Mouse (Mus musculus) large intestine, adult 2 months (tissue): ENCODE measurements around the gene Nptx1. TPM values are rescaled to one million over a fixed set of nuclear protein-coding genes. Genes with fewer than 3 reads are reported as not detected.

Experiments
- DNase-seq: peaks from one replicate; pipeline ENCODE4 v3.0.0-alpha.2; 2012; ENCODE audit warnings: low read depth, low spot score
- WGBS: fragments of 180-500 bp; shearing (Covaris S2); methylation state at CpG from one replicate; pipeline ENCODE4 v1.1.7; 2018; 5-methylcytosine and 5-hydroxymethylcytosine counted together
- polyA plus RNA-seq: library from polyadenylated mRNA; depleted of rRNA; stranded (reverse); fragments of >200 nt; gene quantifications from 2 replicates; pipeline ENCODE4 v1.2.3, GENCODE M21; 2012; rRNA removed

Nptx1 gene
- polyA plus RNA-seq, 1 experiment = 0.62 TPM

- WGBS = 79% methylated on average over 4 of the region's 4 CpGs
- DNase-seq = no peak
Observed at GRCm38 (mm10) chr11:119506386-119506785, 41.2 kb downstream of the Nptx1 start.

- no peak for DNase-seq
Observed at GRCm38 (mm10) chr11:119503675-119504074, 43.9 kb downstream of the Nptx1 start.

GRCm38 (mm10) chr11:119500011-119500410, 47.5 kb downstream of the Nptx1 start:
- no peak for DNase-seq
- WGBS = 83% methylated on average over 2 of the region's 2 CpGs

- WGBS = 94% methylated on average over 4 of the region's 4 CpGs
- DNase-seq = no peak
Observed at GRCm38 (mm10) chr11:119499297-119499696, 48.3 kb downstream of the Nptx1 start.

GRCm38 (mm10) chr11:119497451-119497850, 50.1 kb downstream of the Nptx1 start:
- DNase-seq = no peak
- 73% methylated on average over 4 of the region's 4 CpGs for WGBS

- WGBS = 80% methylated on average over 5 of the region's 5 CpGs
- DNase-seq = no peak
Observed at GRCm38 (mm10) chr11:119496147-119496546, 51.4 kb downstream of the Nptx1 start.

GRCm38 (mm10) chr11:119493516-119493915, 54.0 kb downstream of the Nptx1 start:
- no peak for DNase-seq
- WGBS = 31% methylated on average over 4 of the region's 4 CpGs

GRCm38 (mm10) chr11:119492830-119493229, 54.7 kb downstream of the Nptx1 start:
- 86% methylated on average over 6 of the region's 6 CpGs for WGBS
- no peak for DNase-seq

GRCm38 (mm10) chr11:119491690-119492087, 55.9 kb downstream of the Nptx1 start:
- DNase-seq = no peak
- under 1% methylated on average over 27 of the region's 27 CpGs for WGBS

GRCm38 (mm10) chr11:119490861-119491689, 56.5 kb downstream of the Nptx1 start, which contains the start of gene Endov:
Endov (plus strand) TSS chr11:119491347.
- 1% methylated on average over 66 of the region's 66 CpGs for WGBS

More at GRCm38 (mm10) chr11:119490861-119491689, 56.5 kb downstream of the Nptx1 start, which contains the start of gene Endov:
- peak; percentile 92 for DNase-seq

Other genes with a start within 250 kb of the Nptx1 start
- gene Eif4a3, start 247.7 kb downstream of the Nptx1 start, polyA plus RNA-seq = 107 and 109 TPM in 2 replicates
- 8.7 and 11.9 TPM in 2 replicates for gene Card14, start 240.0 kb downstream of the Nptx1 start, polyA plus RNA-seq
- gene Sgsh, start 192.2 kb downstream of the Nptx1 start, polyA plus RNA-seq = 11.9 and 17.6 TPM in 2 replicates
- gene Slc26a11, start 192.2 kb downstream of the Nptx1 start, polyA plus RNA-seq = 8.0 and 16.1 TPM in 2 replicates
- 25.4 and 46.4 TPM in 2 replicates for gene Rnf213, start 154.7 kb downstream of the Nptx1 start, polyA plus RNA-seq
- gene Endov, start 56.4 kb downstream of the Nptx1 start, polyA plus RNA-seq = 16.0 and 18.2 TPM in 2 replicates
- gene Rptor, start 55.2 kb upstream of the Nptx1 start, polyA plus RNA-seq = 15.2 and 19.0 TPM in 2 replicates